Mouse (Mus musculus): ENCODE measurements around the gene Gm12248.

DNA sequence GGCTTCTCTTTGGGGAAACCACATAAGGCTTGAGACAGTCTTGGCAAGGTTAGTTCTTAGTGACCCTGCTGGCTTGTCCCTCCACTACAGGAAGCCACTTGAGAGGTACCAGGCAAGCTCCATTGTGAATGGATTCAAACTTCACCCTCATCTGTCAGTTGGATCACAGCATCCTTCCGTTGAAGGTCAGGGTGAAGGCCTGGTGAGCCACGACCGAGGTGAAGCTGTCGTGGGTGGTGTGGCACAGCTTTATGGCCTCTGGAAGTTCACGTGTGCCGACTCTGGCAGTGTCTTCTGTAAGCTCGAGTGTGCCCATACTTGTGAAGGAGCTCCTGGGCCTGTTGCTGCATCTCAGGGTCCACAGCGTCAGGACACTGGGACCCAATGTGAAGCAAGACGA is 28.4 kb upstream of the Gm12248 start:
- TF ChIP-seq POLR2A (IDR thresholded peaks at IDR 0.05; ENCODE audit: extremely low read depth, insufficient read depth, low read length) (no peak), CTCF (IDR thresholded peaks at IDR 0.05; ENCODE audit: low read depth, low read length) (no peak)
